Mouse (Mus musculus) spleen, embryonic (tissue): ENCODE results near the gene Cma1.
"Not testable (repeated sequence)": the region's sequence is repeated elsewhere in the genome, so short reads cannot be mapped to it uniquely, and the experiment has no call there.

Source experiments
- CTCF ChIA-PET: fragments of 350-600 bp; sonication (Branson Sonifier 250); formaldehyde crosslinking; loops from one replicate; lab custom pipeline; 2022; lab: Charles Lee

Gene Cma1

DNA sequence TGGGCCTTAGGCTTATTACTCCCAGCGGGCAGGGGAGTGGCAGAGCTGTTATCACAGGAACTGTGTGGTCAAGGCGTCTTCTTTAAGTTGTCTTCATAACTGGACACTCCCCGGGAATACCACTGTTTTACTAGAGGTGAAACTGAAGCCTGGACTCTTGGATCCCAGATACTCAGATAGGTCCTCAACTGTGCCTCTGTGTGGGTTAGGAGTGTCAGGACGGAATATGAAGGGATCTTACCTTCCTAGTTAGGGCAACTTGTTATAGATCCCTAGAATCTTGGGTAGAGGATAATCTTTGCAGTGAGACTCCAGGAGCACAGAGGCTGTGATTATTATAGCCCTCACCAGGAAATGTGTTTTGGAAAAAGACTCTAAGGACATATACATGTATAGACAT is at the start of gene Cma1:
Cma1 (minus strand) TSS at position 101 of the 400 bp plus-strand sequence.
- CTCF ChIA-PET: no interaction called here

DNA sequence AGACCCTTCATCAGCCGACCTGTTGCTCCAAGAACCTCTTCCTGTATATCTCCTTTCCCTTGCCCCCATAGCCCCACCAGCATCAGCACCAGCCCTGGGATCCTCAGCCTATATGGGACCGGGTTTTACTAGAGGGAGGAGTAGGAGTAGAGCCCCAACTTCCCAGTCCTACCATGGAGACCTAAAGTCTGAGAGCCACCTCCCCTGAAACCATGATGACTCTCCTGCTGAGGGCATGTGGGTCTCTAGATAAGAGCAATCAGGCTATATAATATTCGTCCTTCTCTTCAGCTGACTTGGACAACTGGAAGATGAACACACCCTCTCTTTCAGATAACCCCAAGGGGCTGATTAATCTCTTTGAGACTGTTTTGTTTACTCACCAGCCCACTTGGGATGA is 43.0 kb upstream of the Cma1 start:
- CTCF ChIA-PET: not testable (repeated sequence)

DNA sequence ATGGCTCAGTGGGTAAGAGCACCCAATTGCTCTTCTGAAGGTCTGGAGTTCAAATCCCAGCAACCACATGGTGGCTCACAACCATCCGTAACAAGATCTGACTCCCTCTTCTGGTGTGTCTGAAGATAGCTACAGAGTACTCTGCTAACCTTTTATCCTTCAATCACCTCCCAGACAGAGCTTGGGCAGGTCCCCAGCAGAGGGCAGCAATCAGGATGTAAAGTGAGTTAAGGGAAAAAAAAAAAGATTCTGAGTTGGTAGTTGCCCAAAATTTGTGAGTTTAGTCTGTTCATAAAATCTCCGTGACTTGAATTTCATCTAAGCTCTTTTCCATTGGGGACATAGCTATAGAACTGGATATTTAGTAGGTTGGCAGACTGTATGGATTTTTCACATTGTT is 19.4 kb upstream of the Cma1 start:
- CTCF ChIA-PET: not testable (repeated sequence)

DNA sequence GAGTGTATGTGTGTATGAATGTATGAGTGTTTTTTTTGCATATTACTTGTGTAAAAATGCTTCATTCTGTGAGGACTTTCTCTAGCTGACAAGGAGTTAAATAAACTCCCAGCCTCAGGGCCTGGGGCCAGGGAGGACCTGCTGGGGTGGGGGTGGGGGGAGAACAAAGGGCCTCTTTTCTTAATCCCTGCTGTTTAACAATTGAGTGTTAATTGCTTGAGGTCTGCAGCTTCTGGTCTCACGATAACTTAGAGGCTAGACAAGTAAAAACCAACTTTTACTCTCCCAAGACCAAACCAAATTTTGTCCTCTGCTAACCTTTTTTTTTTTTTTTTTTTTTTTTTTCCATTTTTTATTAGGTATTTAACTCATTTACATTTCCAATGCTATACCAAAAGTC is 18.8 kb upstream of the Cma1 start:
- CTCF ChIA-PET: no interaction called here

DNA sequence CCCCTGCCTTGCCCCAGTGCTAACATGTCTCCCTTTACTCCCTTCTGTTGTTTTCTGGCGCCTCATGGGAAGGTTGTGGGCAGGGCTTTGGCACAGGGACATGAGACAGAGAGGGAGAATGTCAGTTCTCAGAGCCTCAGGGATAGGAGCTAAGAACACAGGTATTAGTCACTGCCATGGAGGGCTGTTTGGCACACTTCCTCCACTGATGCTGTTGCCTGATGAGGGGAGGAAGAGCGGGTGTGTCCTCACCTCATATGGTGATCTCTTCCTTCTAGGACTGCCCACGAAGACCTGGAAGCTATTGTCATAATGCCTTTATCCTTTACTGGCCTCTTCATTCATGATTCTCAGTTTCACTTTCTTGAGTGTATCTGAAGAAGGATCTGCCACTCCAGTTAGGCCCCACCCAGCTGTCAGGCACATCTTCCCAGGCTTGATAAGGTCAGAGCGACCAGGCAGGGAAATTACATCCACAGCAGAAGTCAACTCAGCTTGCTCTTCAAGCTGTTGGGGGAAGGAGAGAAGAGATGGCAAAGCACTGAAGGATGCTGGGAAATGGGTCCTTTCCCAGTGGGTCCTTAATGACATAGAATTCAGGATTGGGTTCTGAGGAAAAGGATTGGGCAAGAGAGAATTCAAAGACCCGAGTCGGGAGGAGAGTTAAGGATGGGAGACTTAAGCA is 6.0 kb upstream of the Cma1 start, which contains the start of gene Cma2:
Cma2 (plus strand) TSS at position 635 of the 685 bp plus-strand sequence.
- CTCF ChIA-PET: no interaction called here

DNA sequence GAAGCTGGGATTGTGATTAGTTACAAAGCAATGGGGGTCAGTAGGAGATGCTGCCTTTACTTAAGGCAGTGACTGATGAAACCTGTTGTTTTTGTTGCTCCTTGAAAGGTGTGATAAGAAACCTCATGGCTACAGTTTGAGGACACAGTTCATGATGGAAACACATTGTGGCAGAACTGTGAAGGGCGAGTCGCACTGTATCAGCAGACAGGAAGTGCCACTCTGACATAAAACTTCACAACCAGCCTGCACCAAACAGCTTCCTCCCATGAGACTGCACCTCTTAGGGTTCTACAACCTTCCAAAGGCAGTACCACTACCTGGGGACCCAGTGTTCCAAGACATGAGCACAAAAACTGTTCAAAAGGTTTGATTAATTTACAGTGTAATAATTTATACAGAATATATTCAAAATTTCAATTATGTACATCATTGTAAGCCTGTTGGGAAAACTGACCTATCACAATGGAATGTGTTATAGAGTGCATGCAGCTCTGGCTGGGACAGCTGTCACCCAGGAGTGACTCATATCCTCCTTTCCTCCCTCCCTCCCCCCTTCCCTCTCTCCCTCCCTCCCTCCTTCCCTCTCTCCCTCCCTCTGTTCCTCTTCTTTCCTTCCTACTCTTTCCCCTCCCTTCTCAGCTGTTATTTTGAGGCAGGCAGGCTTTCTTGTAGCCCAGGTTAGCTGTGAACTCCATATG is 1.9 kb upstream of the Cma1 start:
- CTCF ChIA-PET: no interaction called here

DNA sequence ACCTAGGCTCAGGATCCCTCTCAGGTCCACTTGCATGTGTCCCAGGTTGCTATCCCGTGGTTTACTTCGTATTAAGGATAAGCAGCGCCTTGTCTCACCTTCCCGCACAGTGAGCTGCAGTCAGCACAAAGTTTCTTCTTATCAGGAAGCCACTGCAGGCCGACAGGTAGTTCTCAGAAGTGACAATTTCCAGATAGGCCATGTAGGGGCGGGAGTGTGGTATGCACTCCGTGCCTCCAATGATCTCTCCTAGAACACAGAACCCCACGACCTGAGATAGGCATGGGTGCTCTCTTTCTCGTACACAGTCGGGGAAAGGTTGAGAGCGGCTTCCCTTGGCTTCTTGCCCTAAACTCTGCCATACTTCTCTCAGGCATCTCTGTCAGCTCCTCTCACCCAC is 874 bp downstream of the Cma1 start:
- CTCF ChIA-PET: no interaction called here

DNA sequence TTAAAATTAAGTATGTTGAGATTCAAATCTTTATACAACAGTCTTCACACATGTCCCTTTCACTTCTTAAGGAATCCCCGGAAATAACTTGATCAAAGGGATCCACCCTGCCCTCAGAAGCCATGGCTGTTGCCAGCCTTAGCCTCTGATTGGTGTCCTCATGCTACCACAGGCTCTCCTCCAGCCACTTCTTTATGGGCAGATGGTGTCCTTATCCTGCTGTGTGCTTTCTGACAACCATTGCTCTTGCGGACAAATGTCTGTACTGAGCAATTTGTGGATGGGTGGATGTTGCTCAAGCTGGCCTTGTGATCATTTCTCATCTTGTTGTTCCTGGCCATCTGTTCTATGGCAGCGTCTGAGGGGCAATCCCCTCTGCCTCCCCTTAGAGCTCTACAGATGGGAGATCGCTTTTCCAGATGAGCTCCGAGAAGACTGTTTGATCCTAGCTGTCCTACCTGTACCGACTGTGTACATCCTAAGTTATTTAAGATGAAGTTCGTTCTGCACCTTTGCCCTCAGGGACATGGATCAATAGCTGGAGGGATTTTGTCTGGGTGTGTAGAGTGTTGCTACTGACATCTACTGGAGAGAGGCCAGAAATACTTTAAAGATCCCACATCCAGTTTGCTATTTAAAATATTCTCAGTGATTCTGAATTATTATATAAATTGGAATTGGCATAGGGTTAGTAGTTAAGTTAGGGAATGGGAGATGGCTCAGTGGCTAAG is 4.2 kb downstream of the Cma1 start:
- CTCF ChIA-PET: no interaction called here

DNA sequence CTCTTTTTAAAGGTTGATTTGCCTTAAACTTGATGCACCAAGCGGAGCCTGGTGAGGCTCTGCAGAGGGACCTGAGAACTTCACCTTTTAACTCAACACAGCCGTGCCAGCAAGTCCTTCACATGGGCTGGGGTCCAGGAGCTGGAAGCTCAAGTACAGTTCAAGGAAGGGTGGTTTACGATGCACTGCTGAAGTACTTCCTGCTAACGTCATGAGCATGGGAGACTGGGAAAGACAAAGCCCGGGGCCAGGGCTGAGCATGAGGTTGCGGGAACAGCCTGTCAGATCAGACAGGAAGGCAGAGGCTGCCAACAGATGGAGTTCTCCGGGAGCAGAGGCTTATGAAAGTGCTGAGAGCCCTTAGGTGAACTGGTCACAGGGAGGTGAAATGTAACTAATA is 10.9 kb downstream of the Cma1 start:
- CTCF ChIA-PET: no interaction called here

DNA sequence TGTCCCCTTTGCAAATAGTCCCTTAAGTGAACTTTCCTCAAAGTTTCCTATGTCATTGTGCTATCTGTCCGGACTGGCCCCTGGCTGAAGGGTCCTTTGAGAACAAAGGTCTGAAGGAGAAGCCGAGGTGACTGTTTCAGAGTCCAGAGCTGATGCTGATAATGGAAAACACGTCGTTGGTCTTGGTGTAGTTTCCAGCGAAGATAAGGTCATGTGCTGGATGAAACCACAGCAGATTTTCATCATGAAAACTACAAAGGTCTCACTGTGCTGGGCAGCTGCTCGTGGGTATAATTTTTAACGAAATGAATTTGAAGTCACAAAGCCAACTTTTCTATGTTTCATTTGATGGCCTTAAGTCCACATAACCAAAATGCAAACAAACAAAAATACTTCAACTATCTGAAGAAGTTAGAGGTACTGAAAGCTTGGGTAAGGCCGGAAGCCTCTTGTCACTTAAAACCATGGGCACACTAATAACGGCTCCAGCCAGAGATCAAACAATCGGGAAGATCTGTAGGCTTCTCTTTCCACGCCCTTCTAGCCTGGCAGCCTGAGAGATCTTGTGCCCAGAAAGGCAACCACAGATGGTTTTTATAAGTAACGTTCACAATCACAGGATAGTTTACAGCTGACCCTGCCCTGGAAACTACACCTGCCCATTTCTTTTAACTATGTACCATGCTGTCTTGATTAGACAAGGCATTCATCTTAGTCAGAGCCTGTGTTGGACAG is 15.0 kb downstream of the Cma1 start:
- CTCF ChIA-PET: no interaction called here

DNA sequence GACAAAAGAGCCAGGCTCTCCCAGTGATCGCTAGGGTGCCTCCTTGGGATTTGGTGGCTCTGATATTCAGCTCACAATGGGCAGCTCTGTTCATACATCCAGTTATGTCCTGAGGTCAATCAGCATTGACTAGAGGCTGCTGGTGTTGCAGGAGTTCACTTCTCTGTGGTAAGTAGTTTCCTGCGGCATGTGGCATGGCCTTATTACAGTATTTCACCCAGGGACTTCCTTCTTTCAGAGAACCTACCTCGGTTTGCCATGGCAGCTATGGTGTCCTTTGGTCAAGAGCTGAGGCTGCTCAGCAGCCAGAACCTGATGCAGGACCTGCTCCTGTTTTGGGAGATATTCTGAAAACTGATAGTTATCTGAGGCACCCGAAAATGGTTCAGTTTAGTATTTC is 17.6 kb downstream of the Cma1 start:
- CTCF ChIA-PET: no interaction called here

DNA sequence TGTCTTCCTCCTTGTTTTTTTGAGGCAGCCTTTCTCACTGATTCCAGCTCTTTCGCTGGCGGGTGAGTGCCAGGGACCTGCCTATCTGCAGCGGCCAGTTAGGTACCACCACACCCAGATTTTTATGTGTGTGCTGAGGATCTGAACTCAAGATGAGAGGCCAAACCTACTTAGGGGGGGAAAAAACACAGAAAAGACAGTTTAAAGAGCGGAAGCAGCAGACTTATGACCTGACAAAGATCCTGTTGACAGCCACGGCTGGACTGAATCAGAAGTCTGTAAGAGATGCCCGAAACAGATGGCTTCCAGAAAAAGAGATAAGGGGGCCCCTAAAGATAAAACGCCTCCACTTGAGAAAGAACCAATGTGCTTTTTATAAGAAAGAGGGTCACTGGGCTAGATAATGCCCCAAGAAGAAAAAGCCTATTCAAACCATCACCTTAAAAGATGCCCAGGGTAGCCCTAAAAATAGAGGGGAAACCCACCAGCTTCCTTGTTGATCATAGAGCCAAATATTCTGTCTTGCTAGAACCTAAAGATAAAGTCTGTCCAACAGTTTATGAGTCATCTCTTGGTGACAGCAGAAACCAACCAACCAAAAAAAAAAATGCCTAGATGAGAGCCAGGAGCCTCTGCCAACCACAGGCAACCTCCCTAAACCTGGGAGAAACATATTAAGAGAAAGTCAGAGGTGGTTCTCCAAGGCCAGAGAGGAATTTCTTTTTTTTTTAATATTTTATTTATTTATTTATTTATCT is 21.8 kb downstream of the Cma1 start:
- CTCF ChIA-PET: no interaction called here

DNA sequence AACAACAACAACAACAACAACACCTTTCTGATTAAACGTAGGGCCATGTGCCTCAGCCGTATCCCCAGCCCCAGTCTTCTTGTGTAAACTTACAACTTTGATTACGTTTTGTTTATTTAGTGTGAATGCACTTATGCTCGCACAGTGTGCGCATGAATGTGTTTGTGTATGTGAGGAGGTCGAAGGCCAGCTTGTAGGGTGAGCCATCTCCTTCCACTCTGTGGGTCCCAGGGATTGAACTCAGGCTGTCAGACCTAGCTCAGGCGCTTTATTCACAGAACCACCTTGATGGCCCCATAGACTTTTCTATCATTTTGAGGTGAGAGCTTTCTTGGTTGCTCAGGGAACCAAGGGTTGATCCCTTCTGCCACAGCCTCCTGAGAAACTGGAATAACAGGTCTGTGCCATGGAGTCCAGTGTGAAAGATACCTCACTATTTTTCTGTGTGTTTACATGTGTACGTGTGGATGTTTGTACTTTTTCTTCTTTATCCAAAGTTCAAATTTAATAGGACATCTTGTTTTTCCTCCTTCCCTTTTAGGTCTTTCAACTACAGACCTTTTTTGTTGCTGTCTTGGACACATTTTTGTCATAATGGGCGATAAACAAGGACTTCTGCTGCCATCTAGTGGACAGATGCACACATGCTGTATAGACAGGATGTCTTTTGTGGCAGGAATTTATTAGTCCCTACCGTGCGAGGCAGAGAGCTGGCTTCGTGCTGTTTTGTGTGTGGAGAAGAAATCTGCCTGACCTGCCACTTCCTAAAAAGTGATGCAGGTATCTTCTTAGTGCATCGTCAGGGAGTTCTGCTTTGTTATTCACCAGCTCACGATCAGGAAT is 26.0 kb downstream of the Cma1 start:
- CTCF ChIA-PET: interaction anchor here (0.6 to 2.0 kb wide), 4 partner anchors 33 to 52 kb away, joined by 3 to 10 read pairs (median 6); no protein-coding TSS in a partner anchor

DNA sequence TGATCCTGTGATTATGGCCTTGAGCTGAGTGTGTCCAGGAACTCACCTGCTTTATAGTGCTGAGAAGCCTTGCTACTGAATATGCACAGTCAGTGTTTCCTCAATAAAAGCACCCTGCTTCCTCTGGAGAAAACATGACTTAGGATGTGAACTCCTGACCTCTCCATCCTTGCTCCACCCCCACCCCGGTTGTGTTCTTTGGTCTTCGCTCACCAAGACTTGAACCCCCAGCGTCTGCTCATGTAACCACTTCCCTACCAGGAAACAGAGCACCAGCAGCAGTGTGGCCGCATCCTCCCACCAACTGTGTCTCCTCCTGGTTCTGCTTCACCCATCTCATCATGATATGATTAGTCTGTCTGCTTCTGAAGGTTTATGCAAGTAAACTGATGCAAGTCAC is 31.1 kb downstream of the Cma1 start:
- CTCF ChIA-PET: no interaction called here

DNA sequence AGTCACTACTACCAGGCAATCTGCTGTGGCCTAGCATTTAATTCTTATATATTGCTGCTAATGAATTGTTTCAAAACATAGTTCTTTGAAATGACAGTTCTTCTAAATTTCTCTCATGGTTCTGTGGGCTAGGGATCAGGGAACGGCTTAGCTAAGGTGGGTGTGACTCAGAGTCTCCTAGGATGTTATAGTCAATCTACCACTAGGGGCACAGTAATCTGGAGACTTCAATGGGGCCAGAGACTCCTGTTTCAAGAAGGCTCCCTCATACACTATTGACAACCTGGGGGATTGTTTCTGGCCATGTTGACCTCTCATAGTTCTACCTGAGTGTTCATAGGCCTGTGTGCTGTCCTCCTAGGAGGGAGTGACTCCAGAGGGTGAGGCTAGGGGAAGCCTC is 39.0 kb downstream of the Cma1 start:
- CTCF ChIA-PET: no interaction called here

DNA sequence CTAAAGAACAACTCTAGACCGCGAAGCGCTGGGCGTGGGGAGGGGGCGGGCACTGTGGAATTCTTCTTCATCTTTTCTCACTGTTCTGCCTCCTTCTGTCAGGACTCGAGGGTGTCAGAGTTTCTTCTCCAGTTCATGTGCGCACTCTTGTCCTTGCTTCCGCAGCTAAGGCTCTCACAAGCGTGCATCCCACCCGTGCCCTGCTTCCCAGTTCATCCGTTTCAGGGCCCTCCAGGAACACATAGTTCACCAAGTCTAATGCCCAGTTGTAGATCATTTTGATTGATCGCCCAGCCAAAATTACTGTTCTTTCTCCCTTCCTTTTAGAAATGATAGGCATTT is 44.1 kb downstream of the Cma1 start:
- CTCF ChIA-PET: interaction anchor here (0.6 to 1.0 kb wide), 2 partner anchors 18 to 111 kb away, joined by 3 to 7 read pairs; no protein-coding TSS in a partner anchor

DNA sequence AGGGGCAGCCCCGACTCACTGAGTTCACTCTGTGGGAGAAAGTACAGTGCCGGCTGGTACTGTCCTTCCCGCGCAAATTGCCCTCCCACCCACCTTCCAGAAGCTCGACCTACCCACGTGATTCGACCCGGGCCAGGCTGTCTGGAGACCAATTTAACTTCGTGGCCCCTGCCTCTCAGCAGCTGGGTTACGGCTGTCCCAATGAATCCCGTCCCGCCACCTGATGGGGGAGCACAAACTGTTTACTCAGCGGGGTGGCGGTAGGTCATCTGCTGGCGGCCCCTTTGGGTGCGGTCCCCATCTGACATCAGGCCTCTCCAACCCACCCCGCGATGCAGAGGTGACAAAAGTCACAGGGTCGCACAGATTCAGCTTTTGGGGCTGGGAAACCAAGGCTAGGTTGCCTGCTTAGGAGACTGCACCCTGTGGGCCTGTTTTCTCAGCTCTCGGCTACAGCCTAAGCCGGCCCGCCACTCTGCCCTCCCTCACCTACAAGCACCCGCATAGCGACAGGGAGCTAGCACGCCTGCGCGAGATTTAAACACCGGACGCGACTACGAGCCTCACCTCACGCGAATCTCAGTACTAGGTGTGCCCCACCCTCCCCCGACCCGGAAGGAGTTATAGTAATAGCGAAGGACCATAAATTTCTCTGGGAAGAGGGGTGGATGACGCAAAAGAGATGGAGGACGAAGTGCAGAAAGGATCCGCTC is 44.6 kb downstream of the Cma1 start, which contains the start of gene Sdr39u1:
Sdr39u1 (minus strand) TSS at position 593 of the 713 bp plus-strand sequence.
- CTCF ChIA-PET: interaction anchor here (0.5 to 1.0 kb wide), 2 partner anchors 18 to 1589 kb away, joined by 3 read pairs; no protein-coding TSS in a partner anchor

DNA sequence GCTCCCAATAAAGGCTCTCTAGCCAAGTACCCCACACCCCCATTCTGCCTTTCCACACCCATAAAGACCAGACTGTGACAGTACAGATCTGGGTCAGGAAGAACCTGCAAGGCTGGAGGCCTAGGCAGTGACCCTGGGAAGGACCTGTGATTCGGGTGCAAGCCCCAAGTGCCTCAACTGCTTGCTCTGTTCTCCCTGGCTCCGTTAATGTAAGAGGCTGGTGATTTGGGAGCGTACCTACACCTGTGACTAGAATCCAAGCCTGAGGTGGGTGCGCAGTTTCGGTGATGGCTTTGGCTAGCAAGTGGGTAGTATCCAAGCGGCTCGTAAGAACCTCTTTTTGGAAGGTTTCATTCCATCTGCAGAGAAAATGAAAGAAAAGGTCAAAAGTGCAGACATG is 45.5 kb downstream of the Cma1 start:
- CTCF ChIA-PET: interaction anchor here (1.1 kb wide), 1 partner anchor 16 kb away, joined by 3 read pairs; no protein-coding TSS in a partner anchor

DNA sequence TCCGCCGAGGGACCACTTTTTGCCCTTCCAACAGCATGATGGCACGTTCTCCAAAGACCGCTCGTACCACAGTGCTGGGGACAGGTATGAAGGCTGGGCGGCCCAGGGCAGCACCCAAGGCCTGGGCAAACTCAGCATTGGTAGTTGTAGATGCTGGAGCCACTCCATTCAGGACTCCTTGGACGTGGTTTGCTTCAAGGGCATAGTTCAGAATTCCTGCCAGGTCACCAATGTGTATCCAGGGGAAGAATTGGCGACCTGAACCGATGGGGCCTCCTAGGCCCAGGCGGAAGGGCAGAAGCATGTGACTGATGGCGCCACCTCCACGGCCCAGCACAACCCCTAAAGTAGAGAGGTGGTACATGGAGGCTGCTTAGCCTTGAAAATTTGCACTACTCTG is 46.8 kb downstream of the Cma1 start:
- CTCF ChIA-PET: no interaction called here
